Mouse (Mus musculus) testis, adult 2 months (tissue): ENCODE measurements around the gene Scaper. TPM values are rescaled to one million over a fixed set of nuclear protein-coding genes. Genes with fewer than 3 reads are reported as not detected.

ENCODE experiments used
- H3K27ac ChIP-seq: fragments of 200-500 bp; 2 replicates; pipeline ENCODE4 v1.5.1; 2012; ENCODE audit warnings: low read depth, low read length; ENCODE audit not compliant: control insufficient read depth, insufficient read depth
- H3K27me3 ChIP-seq: fragments of 200-500 bp; 2 replicates; pipeline ENCODE4 v1.6.1; 2012; ENCODE audit warnings: mild to moderate bottlenecking, low read length, moderate library complexity; ENCODE audit not compliant: control insufficient read depth, insufficient read depth
- H3K36me3 ChIP-seq: fragments of 200-500 bp; 2 replicates; pipeline ENCODE4 v1.6.1; 2012; ENCODE audit warnings: mild to moderate bottlenecking, low read length; ENCODE audit not compliant: control insufficient read depth, insufficient read depth
- H3K4me1 ChIP-seq: fragments of 200-500 bp; 2 replicates; pipeline ENCODE4 v1.6.1; 2012; ENCODE audit warnings: low read length; ENCODE audit not compliant: control insufficient read depth, insufficient read depth
- H3K4me3 ChIP-seq: fragments of 200-500 bp; 2 replicates; pipeline ENCODE4 v1.5.1; 2012; ENCODE audit warnings: low read depth, mild to moderate bottlenecking, low read length, moderate library complexity, mixed read lengths; ENCODE audit not compliant: control insufficient read depth
- CTCF ChIP-seq: fragments of 200-500 bp; IDR thresholded peaks from 2 replicates; pipeline ENCODE4 v1.5.1; 2012; ENCODE audit warnings: low read depth, mild to moderate bottlenecking, inconsistent platforms, low read length, moderate library complexity; ENCODE audit not compliant: control insufficient read depth, insufficient read depth, insufficient replicate concordance
- POLR2A ChIP-seq: fragments of 200-500 bp; IDR thresholded peaks from 2 replicates; pipeline ENCODE4 v1.6.1; 2012; ENCODE audit warnings: low read depth, mild to moderate bottlenecking, inconsistent platforms, low read length, moderate library complexity; ENCODE audit not compliant: control insufficient read depth
- polyA plus RNA-seq: library from polyadenylated mRNA; depleted of rRNA; stranded (reverse); fragments of >200 nt; gene quantifications from 2 replicates; pipeline ENCODE4 v1.2.3, GENCODE M21; 2012

The Scaper gene
- polyA plus RNA-seq, 1 experiment, result 19.9 TPM

- Histone ChIP-seq H3K27ac (no peak overlapping the region), H3K4me1 (no peaks in the 10 kb centered on the region), H3K27me3 (no peaks in the 10 kb centered on the region), H3K4me3 (no peak overlapping the region), H3K36me3 (no peaks in the 10 kb centered on the region)
- TF ChIP-seq POLR2A (no peak), CTCF (no peak)
Observed at GRCm38 (mm10) chr9:55608701-55609531, 329.0 kb downstream of the Scaper start.

- peaks cover 3% of the 10 kb centered on the region for H3K4me1 ChIP-seq
- H3K36me3 ChIP-seq, result no peaks in the 10 kb centered on the region
- H3K27me3 ChIP-seq, result no peaks in the 10 kb centered on the region
- H3K27ac ChIP-seq, result no peak overlapping the region
- no peak overlapping the region for H3K4me3 ChIP-seq
- TF ChIP-seq POLR2A, result no peak
- no peak for TF ChIP-seq CTCF
Observed at GRCm38 (mm10) chr9:55598594-55598993, 339.3 kb downstream of the Scaper start.

GRCm38 (mm10) chr9:55586141-55586540 lies 351.8 kb downstream of the Scaper start:
- H3K36me3 ChIP-seq, result no peaks in the 10 kb centered on the region
- no peaks in the 10 kb centered on the region for H3K4me1 ChIP-seq
- no peak overlapping the region for H3K4me3 ChIP-seq
- no peaks in the 10 kb centered on the region for H3K27me3 ChIP-seq
- no peak overlapping the region for H3K27ac ChIP-seq
- TF ChIP-seq POLR2A (no peak), CTCF (no peak)

- no peaks in the 10 kb centered on the region for H3K36me3 ChIP-seq
- no peak overlapping the region for H3K4me3 ChIP-seq
- no peak overlapping the region for H3K27ac ChIP-seq
- no peaks in the 10 kb centered on the region for H3K27me3 ChIP-seq
- H3K4me1 ChIP-seq, result no peaks in the 10 kb centered on the region
- TF ChIP-seq CTCF (no peak), POLR2A (no peak)
Observed at GRCm38 (mm10) chr9:55581414-55581813, 356.5 kb downstream of the Scaper start.

- Histone ChIP-seq H3K27me3 (no peaks in the 10 kb centered on the region), H3K36me3 (no peaks in the 10 kb centered on the region), H3K4me1 (no peaks in the 10 kb centered on the region), H3K4me3 (no peak overlapping the region), H3K27ac (no peak overlapping the region)
- no peak for TF ChIP-seq POLR2A
- TF ChIP-seq CTCF, result no peak
Observed at GRCm38 (mm10) chr9:55576571-55576970, 361.3 kb downstream of the Scaper start.

GRCm38 (mm10) chr9:55571071-55571470 lies 366.8 kb downstream of the Scaper start:
- Histone ChIP-seq H3K27ac (no peak overlapping the region), H3K36me3 (no peaks in the 10 kb centered on the region), H3K27me3 (no peaks in the 10 kb centered on the region), H3K4me3 (no peak overlapping the region), H3K4me1 (no peaks in the 10 kb centered on the region)
- no peak for TF ChIP-seq CTCF
- no peak for TF ChIP-seq POLR2A

GRCm38 (mm10) chr9:55568466-55569159 lies 369.3 kb downstream of the Scaper start:
- Histone ChIP-seq H3K27ac (no peak overlapping the region), H3K27me3 (no peaks in the 10 kb centered on the region), H3K4me3 (no peak overlapping the region), H3K4me1 (no peaks in the 10 kb centered on the region), H3K36me3 (no peaks in the 10 kb centered on the region)
- no peak for TF ChIP-seq POLR2A
- no peak for TF ChIP-seq CTCF
